Mouse (Mus musculus) cerebellum, adult 11 months (tissue): ENCODE measurements around the gene Rilp.
"Not testable (repeated sequence)": the region's sequence is repeated elsewhere in the genome, so short reads cannot be mapped to it uniquely, and the experiment has no call there.

Experiments used
- DNase-seq: peaks from one replicate; pipeline ENCODE4 v3.0.0; 2022

Gene Rilp

DNA sequence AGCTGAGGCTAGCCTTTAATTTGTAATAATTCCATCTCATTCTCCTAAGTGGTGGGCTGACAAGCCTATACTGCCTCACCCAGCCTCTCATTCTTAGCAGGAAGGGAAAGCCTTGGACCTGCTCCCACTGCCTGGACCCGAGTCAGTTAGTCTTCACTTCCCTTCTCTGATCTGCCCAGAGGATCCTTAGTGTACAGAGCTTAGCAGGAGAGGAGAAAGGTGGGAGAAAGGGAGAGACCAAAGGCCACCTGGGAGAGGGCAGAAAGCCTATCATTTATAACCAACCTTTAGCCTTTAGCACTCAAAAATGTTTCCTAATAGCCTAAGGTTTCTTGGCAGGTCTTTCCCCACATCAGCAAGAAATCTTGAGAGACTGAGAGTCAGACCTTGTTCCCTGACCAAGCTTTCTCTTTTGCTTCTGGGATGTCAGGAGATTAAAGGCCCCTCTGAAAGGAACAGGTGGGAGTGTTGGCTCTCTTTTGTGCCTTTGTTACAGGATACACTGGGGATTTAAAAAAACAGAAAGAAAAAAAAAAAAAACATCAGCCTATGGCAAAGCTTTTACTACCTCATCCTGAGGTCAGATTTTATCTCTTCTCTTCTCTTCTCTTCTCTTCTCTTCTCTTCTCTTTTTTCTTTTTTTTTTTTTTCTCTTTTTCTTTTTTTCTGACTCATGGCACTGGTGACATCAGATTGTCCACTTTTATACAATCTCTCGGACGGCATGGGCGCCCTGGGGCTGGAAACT lies 24.6 kb downstream of the Rilp start:
- DNase-seq = no peak

DNA sequence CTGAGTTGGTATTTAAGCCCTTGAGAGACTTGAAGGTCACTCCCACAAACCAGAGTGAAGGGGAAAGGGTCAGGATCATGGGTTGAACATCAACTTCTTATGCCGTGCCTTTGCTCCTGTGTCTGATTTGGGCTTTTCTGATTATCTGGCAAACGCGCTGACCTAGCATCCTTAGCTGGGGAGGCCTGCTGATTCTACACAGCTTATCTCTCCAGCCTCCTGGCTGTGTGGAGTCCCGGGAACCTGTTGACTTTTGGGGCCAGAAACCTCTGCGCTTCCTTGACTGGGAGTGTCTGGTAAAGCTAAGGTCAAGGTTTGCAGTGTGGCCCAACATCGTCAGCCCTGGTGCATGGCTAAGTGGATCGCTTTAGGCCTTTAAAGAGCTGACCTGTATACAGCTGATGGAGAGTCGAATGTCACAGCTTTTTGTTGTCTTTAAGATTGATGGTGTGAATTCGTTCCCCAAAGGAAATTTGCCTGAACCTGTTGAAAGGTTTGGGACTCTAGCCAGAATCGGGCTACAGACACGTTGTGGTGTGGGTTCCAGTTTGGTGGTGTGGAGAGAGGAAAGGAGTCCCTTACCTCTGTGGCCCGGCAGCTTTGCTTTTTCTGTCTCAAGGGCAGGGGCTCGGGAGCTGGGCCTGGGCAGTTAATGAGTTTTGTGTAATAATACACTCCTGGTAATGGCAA lies 25.4 kb downstream of the Rilp start:
- no peak for DNase-seq

DNA sequence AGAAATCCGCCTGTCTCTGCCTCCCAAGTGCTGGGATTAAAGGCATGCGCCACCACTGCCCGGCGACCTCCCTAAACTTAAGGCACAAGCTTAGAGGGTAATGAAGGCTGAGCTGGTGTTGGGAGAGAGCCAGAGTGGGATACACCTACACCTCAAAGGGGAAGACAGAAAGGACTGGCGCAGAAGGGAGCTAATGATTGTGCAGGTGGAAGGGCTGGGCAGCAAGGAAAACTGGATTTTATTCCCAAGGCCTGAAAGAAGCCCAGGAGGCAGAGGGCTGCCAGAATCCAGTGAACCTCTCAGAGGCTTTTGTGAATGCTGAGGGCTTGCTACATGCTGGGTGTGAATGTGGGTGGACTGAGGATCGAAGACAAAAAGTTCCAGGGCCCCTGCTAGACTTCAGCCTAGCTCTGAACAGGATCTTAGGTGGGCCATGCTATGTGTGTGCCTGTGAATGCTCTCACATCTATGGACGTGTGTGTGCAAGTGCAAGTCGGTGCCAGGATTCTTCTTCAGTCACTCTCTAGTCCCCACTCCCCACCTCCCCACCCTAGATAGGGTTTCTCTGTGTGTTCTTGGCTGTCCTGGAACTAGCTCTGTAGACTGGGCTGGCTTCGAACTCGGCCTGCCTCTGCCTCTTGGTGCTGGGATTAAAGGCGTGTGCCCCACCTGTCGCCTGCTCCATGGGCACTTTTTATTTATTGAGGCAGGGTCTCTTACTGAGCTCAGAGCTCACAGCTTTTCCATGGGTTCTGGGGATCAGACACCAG lies 26.5 kb downstream of the Rilp start:
- DNase-seq = no peak

DNA sequence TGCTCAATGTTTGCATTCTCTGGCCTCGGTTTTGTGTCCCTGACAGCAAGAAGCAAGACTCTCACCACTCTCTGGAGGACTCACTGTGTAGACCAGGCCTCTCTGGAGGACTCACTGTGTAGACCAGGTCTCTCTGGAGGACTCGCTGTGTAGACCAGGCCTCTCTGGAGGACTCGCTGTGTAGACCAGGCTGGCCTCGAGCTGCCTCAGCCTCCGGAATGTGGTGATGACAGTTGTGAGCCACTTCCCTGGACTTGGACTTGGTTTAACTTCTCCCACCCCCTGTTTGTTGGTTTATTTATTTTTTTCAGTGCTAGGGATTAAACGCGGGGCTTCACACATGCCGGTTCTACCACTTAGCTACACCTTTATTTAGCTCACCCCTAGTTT lies 27.1 kb downstream of the Rilp start:
- no peak for DNase-seq

DNA sequence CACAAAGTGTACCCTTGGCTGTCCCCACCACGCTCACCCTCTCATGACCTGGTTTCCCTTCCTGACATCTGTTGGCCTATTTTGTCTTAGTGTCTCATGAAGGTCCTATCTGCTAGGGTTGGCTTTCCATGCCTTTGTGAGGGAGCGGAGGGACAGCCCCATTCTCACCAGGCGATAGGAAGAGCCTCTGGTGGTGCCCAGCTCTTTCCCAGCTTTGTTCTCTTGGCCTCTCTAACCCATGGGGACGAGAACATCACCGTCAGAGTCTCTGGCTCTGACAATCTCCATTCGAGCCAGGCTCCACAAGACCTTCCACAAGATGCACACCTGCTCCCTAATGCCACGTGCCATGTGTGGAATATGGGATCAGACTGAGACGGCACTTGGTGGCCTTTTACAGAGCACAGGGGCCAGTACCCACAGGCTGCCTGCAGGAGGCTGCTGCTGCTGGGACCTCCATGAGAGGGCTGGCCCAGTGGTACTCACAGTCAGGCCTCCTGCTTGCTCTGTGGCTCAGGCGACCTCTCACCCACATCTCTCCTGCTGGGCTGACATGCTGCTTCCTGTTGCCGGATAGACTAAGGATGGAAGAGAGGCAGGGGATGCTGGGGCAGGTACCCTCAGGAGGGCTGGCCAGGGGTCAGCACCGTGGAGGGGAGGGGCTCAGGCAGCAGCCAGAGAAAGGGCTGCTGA lies 27.7 kb downstream of the Rilp start:
- no peak for DNase-seq

DNA sequence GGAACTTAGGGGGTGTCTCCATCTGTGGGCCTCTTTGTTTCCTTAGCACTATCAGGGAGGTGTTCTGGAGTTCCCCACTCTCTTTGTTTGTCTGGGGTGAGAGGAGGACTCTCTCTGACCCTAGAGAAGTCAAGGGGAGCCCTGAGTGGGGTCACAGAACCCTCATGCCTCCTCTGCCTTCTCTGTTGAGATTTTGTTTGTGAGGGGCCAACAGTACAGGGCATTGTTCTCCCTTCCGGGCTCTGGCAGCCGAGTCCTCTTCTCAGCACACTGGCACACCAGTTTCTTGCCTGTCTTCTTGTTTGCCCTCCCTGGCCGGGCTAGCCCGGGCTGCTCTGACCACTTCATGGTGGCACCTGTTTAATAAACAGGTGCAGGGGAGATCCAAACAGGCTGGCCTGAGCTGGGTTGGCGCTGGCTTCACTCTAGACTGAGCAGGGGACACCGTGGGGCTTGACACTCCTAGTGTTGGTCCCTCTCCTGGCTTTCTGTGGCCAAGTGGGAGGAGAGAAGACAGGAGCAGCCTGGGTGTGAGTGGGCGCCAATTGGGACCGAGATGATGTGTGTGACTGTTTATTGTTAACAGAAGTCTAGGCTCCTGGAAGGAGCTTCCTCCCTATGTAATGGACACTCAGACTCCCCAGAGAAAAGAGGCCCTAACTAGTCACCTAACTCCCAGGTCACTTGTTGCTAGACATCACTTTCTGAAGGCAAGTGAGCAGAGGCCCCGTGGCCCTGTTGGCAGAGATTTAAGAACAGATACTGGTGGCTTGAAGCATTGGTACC lies 28.5 kb downstream of the Rilp start:
- DNase-seq = no peak

DNA sequence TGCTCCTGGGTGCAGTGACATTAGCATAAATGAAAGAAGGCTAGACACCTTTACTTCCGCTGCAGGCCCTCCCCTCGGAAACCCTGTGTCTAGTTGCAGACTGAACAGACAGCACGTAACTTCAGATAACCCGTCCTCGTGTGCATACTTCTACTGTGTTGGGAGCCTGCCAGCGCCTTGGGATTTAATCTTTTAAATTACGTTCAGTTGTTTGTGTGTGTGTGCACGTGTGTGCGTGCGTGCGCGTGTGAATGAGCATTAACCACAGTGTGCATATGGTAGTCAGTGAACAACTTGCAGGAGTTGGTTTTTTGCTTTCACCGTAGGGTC lies 29.0 kb downstream of the Rilp start:
- no peak for DNase-seq

DNA sequence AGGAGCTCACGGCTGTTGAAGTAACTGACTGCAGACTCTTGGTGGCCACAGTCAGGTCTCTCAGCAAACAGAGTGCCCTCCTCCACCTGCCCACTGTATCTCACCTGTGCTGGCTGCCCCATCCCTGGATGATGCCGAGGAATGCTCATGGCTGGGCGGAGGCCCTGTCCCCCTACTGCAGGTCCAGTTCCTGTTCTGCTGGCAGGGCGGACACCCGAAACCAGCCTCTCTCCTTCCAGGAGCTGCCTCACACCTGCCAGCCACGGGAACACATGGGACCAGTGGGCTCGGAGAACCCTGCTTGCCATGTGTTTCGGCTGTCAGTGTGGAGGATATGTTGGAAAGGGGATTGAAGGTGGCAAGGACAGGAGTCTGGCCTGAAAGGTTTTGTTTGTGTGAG lies 30.3 kb downstream of the Rilp start:
- DNase-seq = no peak

DNA sequence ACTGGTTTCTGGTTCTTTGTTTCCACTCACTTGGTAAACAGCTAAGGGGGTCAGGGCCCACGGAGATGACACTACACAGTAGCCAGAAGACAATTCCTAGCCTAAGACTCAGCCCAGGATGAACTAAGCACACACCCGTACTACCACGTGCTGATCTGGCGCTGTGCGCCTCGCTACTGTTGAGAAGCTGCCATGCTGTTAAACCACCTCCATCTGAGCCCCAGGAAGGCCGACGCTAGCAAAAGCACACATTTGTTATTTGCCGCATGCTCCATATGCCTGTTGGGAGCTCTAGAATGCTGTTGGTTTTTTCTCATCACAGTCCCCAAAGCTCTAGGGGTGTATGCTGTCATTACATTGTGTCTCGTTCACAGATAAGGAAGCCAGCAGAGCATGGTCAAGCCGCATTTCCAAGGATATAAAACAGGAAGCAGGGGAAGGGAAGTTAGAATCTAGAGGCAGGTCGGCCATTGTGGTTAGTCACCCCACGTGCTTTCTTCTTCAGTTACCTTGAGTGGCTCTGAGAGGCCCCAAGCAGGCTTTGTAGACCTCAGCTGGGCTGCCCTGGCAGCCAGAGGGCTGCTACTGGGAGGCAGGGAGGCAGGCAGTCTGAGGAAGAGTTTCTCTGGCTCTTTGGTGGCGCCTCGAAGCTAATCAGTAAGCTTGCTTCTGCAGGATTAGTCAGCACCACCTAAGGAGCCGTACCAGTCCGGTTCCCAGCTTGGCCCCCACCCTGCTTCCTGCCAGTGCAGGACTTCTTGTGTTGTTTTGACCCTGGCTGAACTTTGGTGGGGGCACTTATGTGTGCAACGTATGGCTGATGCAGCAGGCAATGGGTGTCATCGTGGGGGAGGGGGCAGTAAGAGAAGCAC lies 31.1 kb downstream of the Rilp start:
- no peak for DNase-seq

DNA sequence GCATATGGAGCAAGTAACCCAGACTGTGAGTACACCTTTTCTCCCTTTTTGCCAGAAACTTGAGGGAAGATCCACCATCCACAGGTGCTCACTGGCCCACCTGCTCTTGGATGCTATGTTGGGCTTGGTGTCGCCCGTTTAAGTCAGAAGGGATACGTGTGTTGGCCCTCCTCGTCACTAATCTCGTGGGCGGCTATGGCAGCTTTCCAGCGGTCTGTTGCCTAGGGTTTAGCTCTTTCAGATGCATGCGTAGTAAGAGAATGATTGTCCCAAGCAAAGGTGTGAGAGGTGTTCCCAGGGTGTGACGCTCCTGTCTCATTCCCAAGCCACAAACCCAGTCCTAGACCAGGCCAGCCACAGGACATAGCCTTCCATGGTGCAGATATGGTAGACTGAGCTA lies 34.8 kb downstream of the Rilp start:
- no peak for DNase-seq

DNA sequence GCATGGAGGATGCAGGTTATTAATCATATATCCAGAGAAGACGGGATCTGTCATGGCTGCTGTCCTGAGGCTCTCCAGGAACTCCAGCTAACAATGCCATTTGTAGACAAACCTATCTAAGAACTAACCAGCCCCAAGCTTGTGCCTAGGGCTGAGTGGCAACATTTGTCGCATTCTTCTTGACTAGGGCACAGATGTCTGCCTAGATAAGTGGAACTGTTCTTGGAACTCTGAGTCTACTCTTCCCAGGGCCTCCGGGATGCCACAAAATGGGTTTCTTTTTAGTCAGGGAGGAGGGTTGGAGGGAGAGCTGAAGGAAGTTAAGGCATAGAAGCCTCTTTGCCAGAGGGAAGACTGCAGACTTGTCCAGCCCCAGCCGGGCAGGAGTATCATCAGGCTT lies 36.2 kb downstream of the Rilp start:
- no peak for DNase-seq

DNA sequence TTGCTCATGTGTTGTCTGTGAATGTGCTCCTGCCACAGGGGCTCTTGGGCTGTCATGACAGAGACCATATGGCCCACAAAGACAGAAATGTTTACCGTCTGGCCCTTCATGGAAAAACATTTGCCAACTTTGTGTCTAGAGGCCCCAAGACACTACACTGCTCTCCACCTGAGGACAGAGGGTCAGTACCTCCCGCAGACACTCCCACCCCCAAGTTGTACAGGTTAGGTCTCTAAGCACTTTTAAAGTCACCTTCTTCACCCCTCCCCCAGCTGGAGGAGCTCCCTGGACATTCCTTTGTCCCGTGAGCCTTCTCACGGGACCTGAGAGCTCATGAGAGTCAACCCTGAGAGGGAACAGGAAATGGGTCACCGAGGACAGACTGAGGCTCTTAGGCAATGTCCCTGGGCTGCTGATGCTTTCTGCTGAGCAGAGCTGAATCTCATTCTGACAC lies 39.8 kb downstream of the Rilp start:
- DNase-seq = no peak

DNA sequence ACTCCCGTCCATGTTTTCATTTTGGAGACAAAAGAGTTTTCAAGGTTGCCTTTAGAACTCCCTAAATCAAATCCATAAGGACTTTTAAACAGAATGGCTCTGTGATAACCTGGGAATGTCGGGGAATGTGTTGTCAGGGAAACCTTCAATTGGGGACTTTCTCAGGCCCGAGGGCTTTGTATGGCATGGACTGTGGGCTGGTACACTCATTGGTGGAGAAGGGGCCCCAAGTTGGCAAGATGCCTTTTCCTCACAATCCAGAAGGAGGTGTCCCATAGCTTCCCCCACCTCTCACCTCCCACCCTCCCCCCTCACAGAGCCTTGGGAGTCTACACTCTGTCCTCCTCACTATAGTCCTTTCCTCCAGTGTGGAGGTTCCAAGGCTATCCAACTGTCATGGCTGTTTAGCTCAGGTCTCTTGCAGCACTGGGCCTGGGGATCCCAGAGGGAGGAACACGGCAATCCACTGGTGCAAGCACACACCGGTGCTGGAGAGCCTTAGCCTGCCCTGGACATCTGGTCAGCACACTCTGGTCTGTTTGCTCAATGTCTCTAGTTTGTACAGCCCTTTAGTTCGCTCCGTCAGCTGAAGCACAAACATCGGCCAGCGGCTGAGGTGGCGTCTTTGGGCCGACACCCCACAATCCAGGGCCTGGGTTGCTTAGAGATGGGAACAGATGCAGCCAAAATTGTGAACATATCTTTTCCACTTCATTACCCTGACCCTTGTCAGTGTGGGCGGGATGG lies 40.5 kb downstream of the Rilp start:
- DNase-seq = peak; percentile 19

DNA sequence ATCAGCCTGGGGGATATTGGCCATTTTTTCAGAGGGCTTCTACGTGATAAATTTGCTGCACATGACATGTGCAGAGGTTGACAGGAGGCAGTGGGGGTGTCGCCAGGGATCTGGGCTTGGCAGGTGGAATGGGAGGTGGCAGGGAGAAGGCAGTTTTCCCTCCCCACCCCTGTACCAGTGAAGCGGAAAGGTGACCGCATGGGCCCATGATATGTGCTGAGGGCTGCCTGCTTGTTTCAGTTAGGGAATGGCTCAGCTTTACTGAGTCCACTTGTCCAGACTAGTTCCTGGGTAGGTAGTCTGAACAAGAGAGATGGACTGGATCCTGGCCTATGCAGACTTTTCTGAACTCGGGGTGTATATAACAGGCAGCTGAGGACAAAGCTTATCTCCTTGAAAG lies 41.4 kb downstream of the Rilp start:
- DNase-seq = peak; percentile 26

DNA sequence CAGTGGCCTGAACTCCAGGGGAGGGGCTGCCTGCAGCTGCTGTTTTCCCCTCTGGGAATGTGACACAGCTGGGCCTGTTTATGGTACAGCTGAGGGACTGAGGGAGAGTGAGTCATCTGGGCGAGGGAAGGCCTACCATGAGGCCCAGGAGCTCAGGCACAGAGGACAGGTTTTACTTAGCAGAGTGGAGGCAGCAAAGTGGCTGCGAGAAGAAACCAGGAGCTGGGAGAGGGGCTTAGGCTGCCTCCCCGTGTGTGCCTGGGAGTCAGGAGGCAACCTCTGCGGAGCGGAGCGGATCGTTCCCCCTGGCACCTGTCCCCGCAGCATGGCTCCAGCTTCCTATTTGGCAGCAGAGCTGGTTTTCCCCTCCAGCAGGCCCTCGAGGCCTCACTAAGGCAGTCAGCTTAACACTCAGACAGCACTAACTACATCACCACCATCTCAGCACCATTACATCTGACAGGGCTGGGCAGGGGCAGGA lies 42.1 kb downstream of the Rilp start:
- peak; percentile 78 for DNase-seq

DNA sequence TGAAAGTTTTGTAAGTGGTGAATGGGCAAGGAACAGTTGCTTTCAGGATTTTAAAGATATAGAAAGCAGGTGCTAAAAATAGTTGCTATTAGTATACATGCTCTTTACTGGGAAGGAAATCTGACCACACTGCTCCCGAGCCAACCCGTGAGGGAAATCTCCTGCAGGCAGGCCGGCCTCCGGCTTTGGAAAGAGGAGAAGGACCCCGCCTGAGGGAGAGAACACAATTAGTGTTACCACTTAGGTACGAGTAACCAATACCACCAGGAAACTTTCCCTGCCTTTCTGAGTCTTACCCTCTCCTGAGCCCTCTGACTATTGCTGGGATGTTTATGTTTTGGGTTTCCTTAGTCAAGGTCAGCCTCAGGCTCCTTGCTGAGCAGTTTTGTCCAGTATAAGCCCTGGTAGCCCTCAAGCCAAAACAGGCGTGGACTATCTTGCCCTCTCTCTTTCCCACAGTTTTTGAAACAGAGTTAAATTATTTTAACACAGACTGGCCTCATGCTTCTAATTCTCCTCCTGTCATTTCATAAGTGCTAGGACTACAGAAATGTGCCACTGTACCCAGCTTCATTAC lies 43.1 kb downstream of the Rilp start:
- DNase-seq = no peak

DNA sequence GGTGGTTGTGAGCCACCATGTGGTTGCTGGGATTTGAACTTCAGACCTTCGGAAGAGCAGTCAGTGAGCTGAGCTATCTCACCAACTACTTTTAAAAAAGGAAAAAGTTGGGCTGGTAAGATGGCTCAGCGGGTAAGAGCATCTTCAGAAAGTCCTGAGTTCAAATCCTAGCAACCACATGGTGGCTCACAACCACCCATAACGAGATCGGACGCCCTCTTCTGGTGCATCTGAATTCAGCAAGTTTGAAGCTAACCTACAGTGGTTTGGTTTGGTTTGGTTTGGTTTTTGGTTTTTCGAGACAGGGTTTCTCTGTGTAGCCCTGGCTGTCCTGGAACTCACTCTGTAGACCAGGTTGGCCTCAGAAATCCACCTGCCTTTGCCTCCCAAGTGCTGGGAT lies 46.1 kb downstream of the Rilp start:
- DNase-seq = not testable (repeated sequence)

DNA sequence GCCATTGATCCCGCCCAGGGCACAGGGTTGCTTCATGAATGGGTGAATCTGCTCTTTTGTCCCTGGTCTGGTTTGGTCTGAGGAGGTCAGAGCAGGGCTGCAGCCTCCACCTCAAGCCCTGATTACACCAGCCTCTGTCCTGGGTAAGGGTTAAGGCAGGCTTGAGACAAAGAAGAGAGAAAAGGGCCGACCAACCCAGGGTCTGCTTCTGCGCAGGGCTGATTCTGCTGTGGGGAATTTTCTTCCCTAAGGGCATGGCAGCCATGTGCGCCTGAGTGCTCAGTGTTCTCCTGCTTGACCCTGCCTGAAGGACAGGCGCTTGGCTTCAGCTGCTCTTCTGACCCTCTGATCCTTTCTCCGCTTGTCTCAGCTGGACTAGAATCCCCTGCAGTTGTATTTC lies 47.2 kb downstream of the Rilp start:
- no peak for DNase-seq

DNA sequence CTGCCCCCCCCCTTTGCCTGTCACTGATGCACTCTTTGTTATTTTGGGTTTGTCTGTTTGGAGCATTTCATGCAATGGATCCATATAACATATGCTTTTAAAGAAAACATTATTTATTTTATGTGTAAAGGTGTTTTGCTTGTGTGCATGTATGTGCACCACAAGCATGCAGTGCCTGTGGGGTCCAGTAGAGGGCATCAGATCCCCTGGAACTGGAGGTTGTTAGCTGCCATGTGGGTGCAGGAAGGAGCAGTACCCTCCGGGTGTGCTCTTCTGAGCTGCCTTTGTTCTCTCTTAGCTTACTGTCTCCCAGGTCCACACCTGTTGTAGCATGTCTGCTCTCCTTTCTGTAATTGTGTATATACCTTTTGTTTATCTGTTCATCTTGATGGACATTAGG lies 48.2 kb downstream of the Rilp start:
- DNase-seq = no peak

DNA sequence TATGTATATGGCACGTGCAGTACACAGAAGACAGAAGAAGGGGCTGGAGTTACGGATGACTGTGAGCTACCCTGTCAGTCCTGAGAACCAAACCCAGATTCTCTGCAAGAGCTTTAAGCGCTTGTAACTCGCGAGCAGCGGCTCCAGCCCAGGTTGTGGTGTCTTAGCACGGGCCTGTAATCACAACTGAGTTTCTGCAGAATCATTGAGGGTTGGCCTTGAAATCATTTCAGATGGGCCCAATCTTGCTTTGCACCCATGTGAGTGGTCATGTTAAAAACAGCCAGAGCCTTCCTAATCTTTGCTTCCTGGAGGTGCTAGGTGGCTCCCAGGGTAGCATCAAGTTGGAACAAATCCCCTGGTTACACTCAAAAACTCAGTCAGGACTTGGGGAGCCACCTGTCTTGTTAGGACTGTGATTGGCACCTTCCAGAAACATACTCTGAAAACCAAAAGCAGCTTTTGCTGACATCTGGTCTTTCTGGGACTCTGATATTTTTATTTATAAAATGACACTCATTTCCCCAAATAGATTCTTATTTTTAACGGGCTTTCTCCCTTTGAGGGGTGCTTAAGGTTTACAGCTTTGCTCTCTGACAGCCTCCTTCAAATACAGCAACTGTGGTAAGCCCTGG lies 50.1 kb downstream of the Rilp start:
- DNase-seq = no peak
